In genomic region chr2:112861792-112862191, GRCm38 (mm10) we compare ENCODE assay signal across 22 mouse cellular contexts.
A peak's percentile ranks its signal among the peaks of the same experiment; 100 is the strongest.
DNase-seq lines count a peak whose midpoint lies in the region; ATAC-seq and TF ChIP-seq lines count a peak whose summit lies in the region.
"Had no signal": no experiment of that assay in that cellular context is flagged by ENCODE, and none has a peak within 500 bp of the region (broad histone marks: within the 10 kb centered on the region; RNA-seq: fewer than 3 reads in every experiment).

No protein-coding gene starts in this region.

- no peak overlapping the region for H3K27ac ChIP-seq in left cerebral cortex, adult 2 months
- H3K27ac ChIP-seq: heart, embryonic 15.5 days; hindbrain, embryonic 13.5 days; kidney, embryonic 15.5 days; limb, embryonic 13.5 days; liver, embryonic 12.5 days; midbrain, embryonic 13.5 days had no signal

- TF ChIP-seq POLR2A in brain, embryonic 14.5 days (IDR thresholded peaks at IDR 0.05; ENCODE audit: borderline replicate concordance, extremely low read depth, insufficient read depth, insufficient read length, poor library complexity, severe bottlenecking): no peak

- H3K4me3 ChIP-seq in left cerebral cortex, adult 2 months: no peak overlapping the region
- H3K4me3 ChIP-seq: heart, embryonic 15.5 days; hindbrain, embryonic 13.5 days; kidney, embryonic 15.5 days; limb, embryonic 13.5 days; liver, embryonic 12.5 days; midbrain, embryonic 13.5 days had no signal

- no peak for ATAC-seq in megakaryocyte-erythroid progenitor cell, adult 5-6 weeks (replicated peaks; ENCODE audit: low FRiP score, low TSS enrichment, poor library complexity, severe bottlenecking)
- ATAC-seq: liver, embryonic 12.5 days; midbrain, embryonic 13.5 days; Patski had no signal

- TF ChIP-seq CTCF in left cerebral cortex, adult 2 months (IDR thresholded peaks at IDR 0.05): no peak
- TF ChIP-seq CTCF in brain, embryonic 14.5 days (IDR thresholded peaks at IDR 0.05; ENCODE audit: borderline replicate concordance, extremely low read depth, insufficient read depth, insufficient read length): no peak

- intact Hi-C loops in left cerebral cortex, adult 2 months (cut with DNase I): no loop called here

- DNase-seq in frontal cortex, adult 2 months (ENCODE audit: extremely low spot score in 1 of 2, low spot score in 1 of 2): peak; percentile 33 to 58
- DNase-seq in frontal cortex, postnatal 25 days (ENCODE audit: low spot score in 2 of 2): no peak
- peak; percentile 12 for DNase-seq in left cerebral cortex, adult 11 months (ENCODE audit: low spot score)
- DNase-seq in left cerebral cortex, adult 2 months (ENCODE audit: extremely low spot score in 1 of 2, low spot score in 2 of 2): no peak
- DNase-seq in brain, embryonic 14.5 days (ENCODE audit: low read depth): peak; percentile 40
- peak; percentile 47 for DNase-seq in layer of hippocampus, adult 9-11 months
- DNase-seq: B cell, adult 2 months; cerebellum, adult 2 months; gastrocnemius, postnatal 36 days; heart, postnatal 36 days; kidney, adult 11 months; kidney, postnatal 36 days; lung, adult 2 months; lung, postnatal 14 days had no signal

Comparison
In these comparisons a context has a peak if more than half of its experiments do, and no peak if none do; other contexts are left out.
1. DNase-seq: peak in frontal cortex, adult 2 months (2 of 2), left cerebral cortex, adult 11 months (single experiment), brain, embryonic 14.5 days (single experiment) and layer of hippocampus, adult 9-11 months (single experiment); none in frontal cortex, postnatal 25 days (0 of 2) and left cerebral cortex, adult 2 months (0 of 2).